Mouse (Mus musculus): Measurements from ENCODE around the gene Sertm1. TPM values are rescaled to one million over a fixed set of nuclear protein-coding genes. Genes with fewer than 3 reads are reported as not detected.

Gene Sertm1
- polyA plus RNA-seq, 1 experiment from 2014 or later: 0.37 TPM

DNA sequence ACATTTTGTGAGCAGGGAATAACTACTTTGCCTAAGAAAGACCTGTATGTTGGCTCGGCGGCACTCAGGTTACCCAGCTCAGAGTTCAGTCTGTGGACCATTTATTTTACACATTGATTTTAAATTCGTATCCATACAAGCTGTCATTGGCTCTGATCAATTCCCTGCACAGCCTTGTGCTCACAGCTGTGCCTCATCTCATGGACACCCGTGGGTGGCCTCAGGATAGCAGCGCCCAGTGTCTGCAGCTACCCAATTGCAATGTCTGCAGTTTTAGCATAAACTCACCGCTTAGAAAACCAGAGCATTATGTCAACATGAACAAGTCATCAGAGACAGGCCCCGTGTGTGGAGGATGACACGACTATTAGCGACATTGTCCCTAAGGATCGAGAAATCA, 17.7 kb downstream of the Sertm1 start:
- H3K27ac ChIP-seq (ENCODE audit: low read depth, low read length): no peak overlapping the region
- H3K27me3 ChIP-seq (ENCODE audit: control insufficient read depth, insufficient read depth, low read length): no peaks in the 10 kb centered on the region
- H3K4me1 ChIP-seq (ENCODE audit: control insufficient read depth, insufficient read depth, low read length): no peaks in the 10 kb centered on the region
- WGBS (ENCODE audit: insufficient replicate concordance): 83% methylated on average over 10 of the region's 10 CpGs
- no peaks in the 10 kb centered on the region for H3K36me3 ChIP-seq (ENCODE audit: control insufficient read depth, insufficient read depth, low read length)
- no peak overlapping the region for H3K9ac ChIP-seq (ENCODE audit: low read depth, low read length)
- H3K4me2 ChIP-seq: no peak overlapping the region
- ATAC-seq (replicated peaks; ENCODE audit: insufficient number of reproducible peaks, low FRiP score, low TSS enrichment): no peak
- H3K9me3 ChIP-seq (replicated peaks; ENCODE audit: control insufficient read depth, low read length): no peaks in the 10 kb centered on the region
- H3K4me3 ChIP-seq (ENCODE audit: low read depth, low read length): no peak overlapping the region

DNA sequence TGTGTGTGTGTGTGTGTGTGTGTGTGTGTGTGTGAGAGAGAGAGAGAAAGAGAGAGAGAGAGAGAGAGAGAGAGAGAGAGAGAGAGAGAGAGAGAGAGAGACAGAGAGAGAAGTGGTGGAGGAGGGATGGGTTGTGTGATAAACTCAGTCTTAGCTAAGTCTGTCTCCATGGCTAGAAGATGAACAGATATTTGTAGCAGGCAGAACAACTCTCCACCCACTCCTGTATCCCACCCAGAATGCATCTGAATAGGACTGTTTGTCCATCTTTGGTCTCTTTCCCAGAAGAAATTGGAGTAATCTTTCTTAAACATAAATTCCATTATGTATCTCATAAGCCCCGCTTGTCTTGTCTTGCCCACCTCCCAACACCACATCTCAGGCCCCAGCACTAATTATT, 20.8 kb downstream of the Sertm1 start:
- Histone ChIP-seq H3K9me3 (replicated peaks; ENCODE audit: control insufficient read depth, low read length) (no peaks in the 10 kb centered on the region), H3K4me3 (ENCODE audit: low read depth, low read length) (no peak overlapping the region), H3K27ac (ENCODE audit: low read depth, low read length) (no peak overlapping the region), H3K9ac (ENCODE audit: low read depth, low read length) (no peak overlapping the region), H3K36me3 (ENCODE audit: control insufficient read depth, insufficient read depth, low read length) (no peaks in the 10 kb centered on the region), H3K4me2 (no peak overlapping the region), H3K27me3 (ENCODE audit: control insufficient read depth, insufficient read depth, low read length) (no peaks in the 10 kb centered on the region), H3K4me1 (ENCODE audit: control insufficient read depth, insufficient read depth, low read length) (no peaks in the 10 kb centered on the region)
- WGBS (ENCODE audit: insufficient replicate concordance): 74% methylated on average over 1 of the region's 1 CpGs
- no peak for ATAC-seq (replicated peaks; ENCODE audit: insufficient number of reproducible peaks, low FRiP score, low TSS enrichment)

DNA sequence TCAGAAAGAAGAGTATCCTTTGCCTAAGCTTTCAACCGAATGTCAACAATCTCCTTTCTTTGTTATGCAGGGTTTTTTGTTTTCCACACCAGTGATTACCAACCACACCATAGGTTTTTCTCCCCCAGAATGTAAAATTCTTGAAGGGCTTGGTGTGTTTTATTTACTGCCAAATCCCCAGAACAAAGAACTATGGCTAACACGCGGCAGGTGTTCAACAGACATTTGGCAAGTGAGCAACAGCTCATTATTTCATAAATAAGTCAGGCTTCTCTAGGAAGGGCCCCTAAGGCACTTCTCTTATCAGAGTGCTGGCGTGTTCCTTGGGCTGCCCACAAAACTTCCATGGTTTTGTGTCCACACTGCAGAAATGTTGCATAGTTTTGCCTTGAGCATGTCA, 23.5 kb downstream of the Sertm1 start:
- Histone ChIP-seq H3K36me3 (ENCODE audit: control insufficient read depth, insufficient read depth, low read length) (no peaks in the 10 kb centered on the region), H3K27me3 (ENCODE audit: control insufficient read depth, insufficient read depth, low read length) (no peaks in the 10 kb centered on the region), H3K4me3 (ENCODE audit: low read depth, low read length) (no peak overlapping the region), H3K9ac (ENCODE audit: low read depth, low read length) (no peak overlapping the region), H3K27ac (ENCODE audit: low read depth, low read length) (no peak overlapping the region), H3K9me3 (replicated peaks; ENCODE audit: control insufficient read depth, low read length) (no peaks in the 10 kb centered on the region), H3K4me1 (ENCODE audit: control insufficient read depth, insufficient read depth, low read length) (no peaks in the 10 kb centered on the region), H3K4me2 (no peak overlapping the region)
- WGBS (ENCODE audit: insufficient replicate concordance): 58% methylated on average over 4 of the region's 4 CpGs
- no peak for ATAC-seq (replicated peaks; ENCODE audit: insufficient number of reproducible peaks, low FRiP score, low TSS enrichment)

DNA sequence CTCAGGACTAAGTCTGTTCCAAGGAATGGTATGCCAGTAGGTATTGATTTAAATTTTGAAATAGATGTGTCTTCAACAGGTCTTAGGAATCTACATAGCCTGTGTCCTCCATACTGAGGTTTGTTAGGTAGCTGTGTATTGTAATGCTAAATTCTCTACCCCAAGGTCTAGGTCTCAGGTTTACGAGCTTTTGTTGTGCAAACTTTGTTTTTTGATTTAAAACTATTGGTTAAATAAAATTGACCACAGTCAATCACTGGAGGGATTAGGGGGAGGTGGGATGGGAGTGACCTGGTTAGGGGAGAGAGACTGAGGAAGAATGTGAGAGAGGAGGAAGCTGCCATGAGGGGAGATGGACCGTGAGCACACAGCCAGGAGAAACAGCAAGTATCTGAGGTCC, 29.2 kb downstream of the Sertm1 start:
- no peaks in the 10 kb centered on the region for H3K36me3 ChIP-seq (ENCODE audit: control insufficient read depth, insufficient read depth, low read length)
- H3K9ac ChIP-seq (ENCODE audit: low read depth, low read length): no peak overlapping the region
- no peak overlapping the region for H3K4me3 ChIP-seq (ENCODE audit: low read depth, low read length)
- H3K4me1 ChIP-seq (ENCODE audit: control insufficient read depth, insufficient read depth, low read length): no peaks in the 10 kb centered on the region
- no peaks in the 10 kb centered on the region for H3K27me3 ChIP-seq (ENCODE audit: control insufficient read depth, insufficient read depth, low read length)
- WGBS (ENCODE audit: insufficient replicate concordance): 71% methylated on average over 2 of the region's 2 CpGs
- H3K4me2 ChIP-seq: no peak overlapping the region
- no peak for ATAC-seq (replicated peaks; ENCODE audit: insufficient number of reproducible peaks, low FRiP score, low TSS enrichment)
- no peak overlapping the region for H3K27ac ChIP-seq (ENCODE audit: low read depth, low read length)
- H3K9me3 ChIP-seq (replicated peaks; ENCODE audit: control insufficient read depth, low read length): no peaks in the 10 kb centered on the region

Other genes starting within 250 kb of the Sertm1 start
- gene Supt20, start 223.1 kb downstream of the Sertm1 start, polyA plus RNA-seq (2014; fragmentation: Nextera tagmentation; extraction: Ambion mirVana): 77.6 and 89.5 TPM in 2 replicates
- gene Gm21958, start 201.5 kb downstream of the Sertm1 start, polyA plus RNA-seq (2014; fragmentation: Nextera tagmentation; extraction: Ambion mirVana): 0.34 TPM in 1 of 2 replicates, not detected in the other
- 103 and 110 TPM in 2 replicates for gene Exosc8, start 180.5 kb downstream of the Sertm1 start, polyA plus RNA-seq (2014; fragmentation: Nextera tagmentation; extraction: Ambion mirVana)
- 38.7 and 39.5 TPM in 2 replicates for gene Alg5, start 180.3 kb downstream of the Sertm1 start, polyA plus RNA-seq (2014; fragmentation: Nextera tagmentation; extraction: Ambion mirVana)
- gene Smad9, start 160.3 kb downstream of the Sertm1 start, polyA plus RNA-seq (2014; fragmentation: Nextera tagmentation; extraction: Ambion mirVana): 2.1 TPM in 2 replicates
- 30.7 and 34.3 TPM in 2 replicates for gene Rfxap, start 108.1 kb downstream of the Sertm1 start, polyA plus RNA-seq (2014; fragmentation: Nextera tagmentation; extraction: Ambion mirVana)
- gene Ccna1, start 139.6 kb upstream of the Sertm1 start, polyA plus RNA-seq (2014; fragmentation: Nextera tagmentation; extraction: Ambion mirVana): 0.94 and 1.2 TPM in 2 replicates
- 47.3 and 50.6 TPM in 2 replicates for gene Spg20, start 196.2 kb upstream of the Sertm1 start, polyA plus RNA-seq (2014; fragmentation: Nextera tagmentation; extraction: Ambion mirVana)
- gene Ccdc169, start 221.5 kb upstream of the Sertm1 start, polyA plus RNA-seq (2014; fragmentation: Nextera tagmentation; extraction: Ambion mirVana): not detected in 2 replicates